Mouse (Mus musculus): Measurements from ENCODE around the gene Cfap97d1.

DNA sequence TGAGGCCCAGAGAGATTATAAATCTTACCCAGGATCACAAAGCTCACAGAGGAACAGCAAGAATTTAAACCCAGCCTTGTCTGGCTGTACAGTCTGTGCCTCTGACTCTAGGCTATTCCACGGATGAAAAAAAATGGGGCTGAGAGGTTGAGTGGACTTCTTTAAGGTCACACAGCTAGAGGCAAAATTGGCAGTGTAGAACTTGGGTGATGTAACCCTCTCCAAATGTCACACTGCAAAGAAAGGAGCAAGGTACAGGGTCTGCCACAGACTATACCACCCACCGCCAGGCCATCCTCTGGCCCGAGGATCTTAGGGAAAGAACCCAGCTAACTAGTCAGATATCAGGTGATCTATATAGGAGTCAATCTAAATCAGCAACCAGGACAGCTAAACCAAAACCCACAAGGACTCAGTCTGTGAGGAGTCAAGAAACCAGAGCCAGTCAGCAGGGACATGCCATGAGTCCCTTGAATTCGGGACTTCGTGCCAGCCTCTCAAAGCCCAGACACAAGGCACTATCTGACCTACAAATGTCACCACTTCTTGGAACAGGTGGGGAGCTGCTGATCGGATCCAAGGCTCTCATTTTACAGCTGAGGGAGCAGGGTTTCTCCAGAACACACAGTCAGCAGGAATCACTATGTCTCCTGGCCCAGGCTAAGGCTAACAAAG, 40.1 kb downstream of the Cfap97d1 start:
- TF ChIP-seq CTCF (IDR thresholded peaks at IDR 0.05; ENCODE audit: insufficient read depth, low read length) (no peak), POLR2A (IDR thresholded peaks at IDR 0.05; ENCODE audit: borderline replicate concordance, extremely low read depth, low read depth, low read length) (no peak)

All from lung, adult 2 months (tissue).